Mouse (Mus musculus) spleen, adult 18-20 months (tissue): ENCODE results near the gene Trpc4.

ENCODE experiments used
- DNase-seq, 2 experiments: peaks; one replicate each; pipeline ENCODE4 v3.0.0; 2022; ENCODE audit warnings: mixed read lengths in 2 of 2

Trpc4 gene

GRCm38 (mm10) chr3:54269180-54269579 is 113.3 kb downstream of the Trpc4 start:
- DNase-seq, result no peak

GRCm38 (mm10) chr3:54274651-54275050 is 118.8 kb downstream of the Trpc4 start:
- no peak for DNase-seq

GRCm38 (mm10) chr3:54289731-54290130 is 133.9 kb downstream of the Trpc4 start:
- no peak for DNase-seq

GRCm38 (mm10) chr3:54310604-54311003 is 154.8 kb downstream of the Trpc4 start:
- no peak for DNase-seq

GRCm38 (mm10) chr3:54314055-54314454 is 158.2 kb downstream of the Trpc4 start:
- DNase-seq, result no peak

GRCm38 (mm10) chr3:54352891-54353652 is 197.2 kb downstream of the Trpc4 start:
- DNase-seq, result peak; percentile 31 to 64

GRCm38 (mm10) chr3:54357561-54357960 is 201.7 kb downstream of the Trpc4 start:
- no peak for DNase-seq

GRCm38 (mm10) chr3:54358463-54359189 is 202.8 kb downstream of the Trpc4 start:
- no peak for DNase-seq

- no peak for DNase-seq
Measured at GRCm38 (mm10) chr3:54360897-54361296, 205.1 kb downstream of the Trpc4 start, which contains the start of gene Postn. Postn (plus strand) TSS chr3:54361109.

- no peak for DNase-seq
Measured at GRCm38 (mm10) chr3:54361656-54362055, 205.8 kb downstream of the Trpc4 start.
